Mouse (Mus musculus) CH12.LX (cell line): ENCODE results near the gene E030018B13Rik. TPM values are rescaled to one million over a fixed set of nuclear protein-coding genes. Genes with fewer than 3 reads are reported as not detected.

Experiments
- DNase-seq: peaks from one replicate; pipeline ENCODE4 v3.0.0-alpha.2; 2013; ENCODE audit errors: extremely low read depth
- H3K27ac ChIP-seq: 2 replicates; pipeline ENCODE4 v1.5.1; 2012; ENCODE audit warnings: low read depth, mild to moderate bottlenecking, control low read depth, moderate library complexity; ENCODE audit not compliant: insufficient read depth
- H3K27me3 ChIP-seq: replicated peaks from 2 replicates; pipeline ENCODE3; 2012; ENCODE audit warnings: inconsistent platforms
- H3K36me3 ChIP-seq, 2 experiments: replicated peaks in 1 of 2; 2 replicates each; pipeline versions ENCODE3 to v1.6.1; 2012; ENCODE audit warnings: inconsistent platforms in 1 of 2, low read length in 1 of 2, mild to moderate bottlenecking in 1 of 2, mixed read lengths in 1 of 2, moderate library complexity in 1 of 2; ENCODE audit not compliant: control insufficient read depth in 1 of 2, insufficient read depth in 1 of 2
- H3K4me1 ChIP-seq, 2 experiments: 2 replicates each; pipeline ENCODE4 v1.6.1; 2012; ENCODE audit warnings: inconsistent platforms in 1 of 2, moderate library complexity in 1 of 2; ENCODE audit not compliant: insufficient read depth in 2 of 2, control insufficient read depth in 1 of 2
- H3K4me2 ChIP-seq: 2 replicates; pipeline ENCODE4 v1.6.1; 2012; ENCODE audit warnings: low read depth, mild to moderate bottlenecking, control low read depth; ENCODE audit not compliant: poor library complexity, insufficient read depth, severe bottlenecking
- H3K4me3 ChIP-seq, 3 experiments: fragments of 150-350 bp in 1 of 3; sonication (generic) in 1 of 3; replicated peaks in 1 of 3; 2 replicates each; pipeline versions ENCODE3 to v1.5.1; 2011 to 2012; ENCODE audit warnings: low read depth in 2 of 3, low read length in 2 of 3, mild to moderate bottlenecking in 2 of 3, moderate library complexity in 2 of 3, control low read depth in 1 of 3, improper control_type of control experiment in 1 of 3, inconsistent platforms in 1 of 3, mixed read lengths in 1 of 3; ENCODE audit not compliant: poor library complexity in 1 of 3
- H3K79me2 ChIP-seq: replicated peaks from 2 replicates; pipeline ENCODE4 v1.6.1; 2012; ENCODE audit warnings: mild to moderate bottlenecking, moderate library complexity; ENCODE audit not compliant: control insufficient read depth, poor library complexity, insufficient read depth, severe bottlenecking; ENCODE audit errors: extremely low read depth
- H3K9ac ChIP-seq: 2 replicates; pipeline ENCODE4 v1.6.1; 2012; ENCODE audit warnings: low read depth, mild to moderate bottlenecking, control low read depth, moderate library complexity; ENCODE audit not compliant: insufficient read depth
- H3K9me3 ChIP-seq: replicated peaks from 2 replicates; pipeline ENCODE3; 2012; ENCODE audit warnings: low read length, inconsistent platforms, mixed read lengths
- CHD2 ChIP-seq: IDR thresholded peaks from 2 replicates; pipeline ENCODE4 v1.6.1; 2011; ENCODE audit warnings: low read length, improper control_type of control experiment
- E2F4 ChIP-seq: IDR thresholded peaks from 2 replicates; pipeline ENCODE4 v1.6.1; 2011; ENCODE audit warnings: low read depth, low read length, improper control_type of control experiment; ENCODE audit not compliant: insufficient replicate concordance
- EP300 ChIP-seq: IDR thresholded peaks from 2 replicates; pipeline ENCODE4 v1.6.1; 2011; ENCODE audit warnings: low read length, improper control_type of control experiment
- GABPA ChIP-seq: IDR thresholded peaks from 2 replicates; pipeline ENCODE4 v1.6.1; 2012; ENCODE audit warnings: low read depth, low read length, improper control_type of control experiment, inconsistent platforms; ENCODE audit not compliant: insufficient replicate concordance
- HCFC1 ChIP-seq: IDR thresholded peaks from 2 replicates; pipeline ENCODE4 v1.6.1; 2012; ENCODE audit warnings: low read depth, mild to moderate bottlenecking, inconsistent platforms, low read length, improper control_type of control experiment
- IRF4 ChIP-seq: IDR thresholded peaks from 2 replicates; pipeline ENCODE4 v1.6.1; 2014; ENCODE audit warnings: low read depth, mild to moderate bottlenecking, inconsistent platforms, low read length, improper control_type of control experiment
- JUN ChIP-seq: IDR thresholded peaks from 2 replicates; pipeline ENCODE4 v1.6.1; 2011; ENCODE audit warnings: low read depth, mild to moderate bottlenecking, low read length, improper control_type of control experiment, moderate library complexity; ENCODE audit not compliant: insufficient read depth
- MAZ ChIP-seq: IDR thresholded peaks from 2 replicates; pipeline ENCODE4 v1.6.1; 2012; ENCODE audit warnings: low read depth, mild to moderate bottlenecking, inconsistent platforms, low read length, improper control_type of control experiment, moderate library complexity
- MXI1 ChIP-seq: IDR thresholded peaks from 2 replicates; pipeline ENCODE4 v1.6.1; 2011; ENCODE audit warnings: mild to moderate bottlenecking, low read depth, low read length, improper control_type of control experiment
- MYC ChIP-seq: IDR thresholded peaks from 2 replicates; pipeline ENCODE4 v1.6.1; 2011; ENCODE audit warnings: low read depth, mild to moderate bottlenecking, improper control_type of control experiment, low read length
- NELFE ChIP-seq: IDR thresholded peaks from 2 replicates; pipeline ENCODE4 v1.6.1; 2011; ENCODE audit warnings: low read depth, low read length, improper control_type of control experiment
- POLR2A ChIP-seq: IDR thresholded peaks from 2 replicates; pipeline ENCODE4 v1.6.1; 2011; ENCODE audit warnings: low read depth, mild to moderate bottlenecking, improper control_type of control experiment, low read length
- RAD21 ChIP-seq: IDR thresholded peaks from 2 replicates; pipeline ENCODE4 v1.6.1; 2011; ENCODE audit warnings: low read depth, mild to moderate bottlenecking, low read length, improper control_type of control experiment, moderate library complexity
- RCOR1 ChIP-seq: conservative IDR thresholded peaks from 2 replicates; pipeline ENCODE4 v1.6.1; 2012; ENCODE audit warnings: low read depth, mild to moderate bottlenecking, inconsistent platforms, low read length, improper control_type of control experiment
- TBP ChIP-seq: conservative IDR thresholded peaks from 2 replicates; pipeline ENCODE4 v1.6.1; 2011; ENCODE audit warnings: low read depth, low read length, improper control_type of control experiment
- TCF12 ChIP-seq: IDR thresholded peaks from 2 replicates; pipeline ENCODE4 v1.6.1; 2014; ENCODE audit warnings: low read depth, mild to moderate bottlenecking, inconsistent platforms, low read length, improper control_type of control experiment
- UBTF ChIP-seq: IDR thresholded peaks from 2 replicates; pipeline ENCODE4 v1.6.1; 2012; ENCODE audit warnings: low read depth, mild to moderate bottlenecking, inconsistent platforms, low read length, improper control_type of control experiment, moderate library complexity
- USF1 ChIP-seq: IDR thresholded peaks from 2 replicates; pipeline ENCODE4 v1.6.1; 2014; ENCODE audit warnings: low read depth, mild to moderate bottlenecking, inconsistent platforms, low read length, improper control_type of control experiment
- USF2 ChIP-seq: conservative IDR thresholded peaks from 2 replicates; pipeline ENCODE4 v1.6.1; 2011; ENCODE audit warnings: low read depth, low read length, improper control_type of control experiment
- ZC3H11A ChIP-seq: IDR thresholded peaks from 2 replicates; pipeline ENCODE4 v1.6.1; 2012; ENCODE audit warnings: low read depth, mild to moderate bottlenecking, inconsistent platforms, low read length, improper control_type of control experiment
- ZKSCAN1 ChIP-seq: IDR thresholded peaks from 2 replicates; pipeline ENCODE4 v1.6.1; 2012; ENCODE audit warnings: low read depth, inconsistent platforms, low read length, improper control_type of control experiment, borderline replicate concordance
- ZMIZ1 ChIP-seq: IDR thresholded peaks from 2 replicates; pipeline ENCODE4 v1.6.1; 2012; ENCODE audit warnings: low read depth, mild to moderate bottlenecking, inconsistent platforms, low read length, improper control_type of control experiment
- ZNF384 ChIP-seq: IDR thresholded peaks from 2 replicates; pipeline ENCODE4 v1.6.1; 2012; ENCODE audit warnings: low read depth, low read length, improper control_type of control experiment, inconsistent platforms
- dilution Hi-C: fragments of 300-500 bp; cut with MboI; formaldehyde crosslinking; loops from 2 replicates; pipeline ENCODE4 v1.14.3; 2020; ENCODE audit warnings: low sequenced_read_pairs; ENCODE audit not compliant: extremely low pct_unique_long_range_greater_than_20kb, extremely low pct_ligation_motif_present
- in situ Hi-C: fragments of 300-500 bp; cut with MboI; formaldehyde crosslinking; loops from 3 replicates; pipeline ENCODE4 v1.14.3; 2019; ENCODE audit warnings: low sequenced_read_pairs, low pct_ligation_motif_present, low pct_unique_long_range_greater_than_20kb, mixed read lengths
- polyA plus RNA-seq: library from polyadenylated mRNA; unstranded; fragments of >175 nt; gene quantifications from 2 replicates; pipeline ENCODE4 v1.2.1, GENCODE M21; 2012; ENCODE audit warnings: low read depth; ENCODE audit not compliant: insufficient read length
- total RNA-seq, 2 experiments: library from RNA; depleted of rRNA; stranded (reverse); fragments of 300-350 nt in 1 of 2; fragments of >200 nt in 1 of 2; gene quantifications; 2 replicates each; pipeline ENCODE4 v1.2.3; 2012 to 2014

Gene E030018B13Rik
- total and polyA plus RNA-seq, 3 experiments, result not detected

DNA sequence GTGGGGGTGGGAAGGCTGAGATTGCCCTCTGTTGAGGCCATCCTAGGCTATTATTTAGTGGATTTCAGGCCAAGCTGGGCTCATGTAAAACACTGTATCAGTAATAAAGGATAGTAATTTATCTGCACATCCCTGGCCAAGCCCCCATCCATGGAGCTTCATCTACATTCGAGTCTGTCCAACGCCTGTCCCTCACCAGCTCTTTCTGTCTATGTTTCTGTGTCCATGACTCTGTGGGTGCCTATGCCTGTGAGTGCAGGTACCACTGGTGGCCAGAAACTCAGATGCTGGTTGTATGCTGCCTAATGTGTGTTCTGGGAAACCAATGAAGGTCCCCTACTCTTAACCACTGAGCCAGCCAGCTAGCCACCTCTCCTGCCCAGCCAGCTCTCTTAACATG lies 16.2 kb upstream of the E030018B13Rik start:
- no peaks in the 10 kb centered on the region for H3K27me3 ChIP-seq
- H3K9ac ChIP-seq, result no peak overlapping the region
- dilution Hi-C loops, result no loop called here
- in situ Hi-C loops, result no loop called here
- H3K4me1 ChIP-seq, result peaks cover 12 to 43% of the 10 kb centered on the region in 2 experiments
- H3K27ac ChIP-seq, result no peak overlapping the region
- peaks cover 0 to 17% of the 10 kb centered on the region in 2 experiments for H3K36me3 ChIP-seq
- H3K79me2 ChIP-seq, result peaks cover 8% of the 10 kb centered on the region; the same call in 1 of the 2 replicates
- TF ChIP-seq JUN (no peak), E2F4 (no peak), EP300 (no peak), ZNF384 (no peak), ZMIZ1 (no peak), ZKSCAN1 (no peak)
- DNase-seq, result no peak
- no peaks in the 10 kb centered on the region for H3K9me3 ChIP-seq
- no peak overlapping the region for H3K4me3 ChIP-seq
- H3K4me2 ChIP-seq, result no peak overlapping the region

DNA sequence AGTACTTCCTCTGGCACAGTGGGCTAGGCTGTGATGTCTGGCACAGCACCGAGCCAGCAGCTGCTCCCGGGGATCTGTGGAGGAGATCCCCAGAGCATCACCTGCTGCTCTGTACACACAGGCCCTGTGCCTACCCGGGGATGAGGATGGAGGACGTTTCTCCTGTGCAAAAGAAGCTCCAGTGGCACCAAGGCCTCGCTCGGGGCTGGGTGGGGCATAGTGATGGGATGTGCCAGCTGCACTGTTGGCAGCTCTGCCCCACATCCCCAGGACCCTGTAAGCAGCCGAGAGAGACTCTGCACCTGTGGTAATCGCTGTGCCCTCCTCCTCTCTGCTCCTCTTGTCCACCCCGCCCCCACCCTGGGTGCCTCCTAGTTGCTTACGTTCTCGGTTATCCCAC lies 15.3 kb upstream of the E030018B13Rik start:
- Histone ChIP-seq H3K4me2 (no peak overlapping the region), H3K4me1 (peaks cover 9 to 46% of the 10 kb centered on the region in 2 experiments), H3K27ac (no peak overlapping the region), H3K9me3 (no peaks in the 10 kb centered on the region), H3K9ac (no peak overlapping the region), H3K27me3 (no peaks in the 10 kb centered on the region), H3K4me3 (no peak overlapping the region), H3K36me3 (peaks cover 0 to 17% of the 10 kb centered on the region in 2 experiments), H3K79me2 (peaks cover 8% of the 10 kb centered on the region; the same call in 1 of the 2 replicates)
- DNase-seq, result no peak
- in situ Hi-C loops (no loop called here), dilution Hi-C loops (no loop called here)
- TF ChIP-seq MXI1 (no peak), ZNF384 (no peak), TBP (no peak), ZC3H11A (no peak), NELFE (no peak), RAD21 (no peak), UBTF (no peak), MYC (no peak), USF2 (no peak), IRF4 (no peak), GABPA (no peak), POLR2A (no peak), TCF12 (no peak), CHD2 (no peak), E2F4 (no peak), HCFC1 (no peak), USF1 (no peak), ZMIZ1 (no peak), RCOR1 (no peak), MAZ (no peak)
